Mouse (Mus musculus) regulatory T cell (primary cell): ENCODE measurements around the gene Lmo1.

Experiments
- in situ Hi-C: fragments of 300-600 bp; cut with MboI, MseI; formaldehyde crosslinking; loops from one replicate; pipeline ENCODE4 v1.15.1; 2025; ENCODE audit warnings: high pct_unique_total_duplicates

Lmo1 gene

GRCm38 (mm10) chr7:109174949-109175669 lies at the start of gene Lmo1:
Gene Lmo1 (minus strand): TSS chr7:109175207.
- in situ Hi-C loops = no loop called here

DNA sequence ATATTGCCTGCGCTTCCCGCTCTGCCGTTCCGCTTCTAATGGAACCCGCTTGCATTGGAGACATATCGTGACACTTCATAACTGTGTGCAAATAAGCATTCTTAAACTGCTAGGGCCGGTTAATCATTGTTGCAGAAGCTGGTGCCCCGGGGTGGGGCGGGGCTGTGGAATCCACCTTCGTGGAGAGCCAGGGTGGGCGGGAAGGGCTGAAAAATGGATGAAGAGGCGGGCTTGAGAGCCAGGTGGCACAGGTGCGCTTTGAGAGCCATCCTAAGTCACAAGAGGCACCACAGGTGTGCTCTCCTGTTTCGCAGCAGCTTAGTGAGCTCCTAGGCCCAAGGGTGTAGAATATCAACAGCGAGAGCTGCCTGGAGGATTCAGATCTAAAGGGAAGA lies 46.7 kb upstream of the Lmo1 start:
- in situ Hi-C loops = no loop called here

DNA sequence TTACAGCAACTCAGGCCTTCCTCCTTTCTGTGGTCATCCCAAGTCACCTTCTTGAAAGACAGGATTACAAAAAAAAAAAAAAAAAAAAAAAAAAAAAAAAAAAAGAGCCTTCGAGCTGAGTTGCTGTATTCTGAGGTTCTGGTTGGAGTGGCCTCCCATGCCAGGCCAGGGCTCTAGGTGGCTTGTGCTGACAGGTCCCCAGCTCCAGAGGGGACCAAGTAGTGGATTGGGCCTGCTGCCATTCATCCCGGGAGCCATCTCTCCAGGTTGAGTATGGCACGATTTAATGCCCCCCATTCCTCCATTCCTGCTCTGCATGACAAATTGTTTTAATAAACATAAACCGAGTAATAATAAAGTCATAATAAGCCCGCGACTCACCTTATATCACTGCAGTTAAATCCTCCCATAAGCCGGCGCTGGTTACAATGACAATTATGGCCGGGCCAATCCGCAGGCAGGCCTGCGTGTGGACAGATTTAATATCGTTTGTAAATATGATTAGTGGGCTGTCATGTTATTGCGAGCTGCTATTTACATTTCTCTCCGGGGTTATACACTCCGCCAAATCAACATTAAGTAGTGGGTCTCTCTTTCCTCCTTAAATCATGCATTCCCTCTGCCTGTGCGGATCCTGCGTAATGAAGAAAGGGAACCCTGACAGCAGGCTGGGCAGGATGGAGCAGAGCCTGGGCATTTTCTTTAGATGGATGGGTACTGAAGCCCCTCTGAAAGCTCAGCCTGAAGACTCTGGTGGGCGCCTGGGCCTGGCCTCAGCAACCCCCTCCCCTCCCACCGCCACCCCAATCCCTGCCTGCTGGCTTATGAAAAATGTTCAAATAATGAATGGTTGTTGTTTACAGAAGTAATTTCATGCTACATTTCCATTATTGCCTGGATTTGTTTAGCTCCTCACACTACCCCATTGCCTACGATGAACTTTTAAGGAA lies 46.0 kb upstream of the Lmo1 start:
- in situ Hi-C loops = no loop called here

DNA sequence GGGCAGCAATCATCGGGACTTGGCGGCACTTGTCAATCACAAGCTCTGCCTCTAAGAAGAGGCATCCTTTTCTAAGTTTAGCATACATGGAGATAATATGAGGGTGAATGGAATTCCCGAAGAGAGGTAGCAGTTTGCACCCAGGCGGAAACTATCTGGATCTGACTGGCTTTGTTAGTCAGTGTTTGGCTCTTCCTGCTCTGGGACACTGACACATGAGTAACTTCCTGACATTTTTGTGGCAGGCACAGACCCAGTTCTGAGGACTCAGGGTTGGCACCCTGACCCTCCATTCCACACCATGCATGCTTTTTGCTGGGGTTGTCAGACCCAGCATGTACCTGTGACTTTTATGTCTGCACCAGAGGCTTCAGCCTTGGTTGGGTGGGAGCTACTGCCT lies 45.0 kb upstream of the Lmo1 start:
- in situ Hi-C loops = no loop called here

- in situ Hi-C loops = loop anchor here (5.0 kb wide), 1 partner anchor 82 kb away; no protein-coding TSS in a partner anchor
Measured at GRCm38 (mm10) chr7:109218977-109219271, 43.9 kb upstream of the Lmo1 start.

DNA sequence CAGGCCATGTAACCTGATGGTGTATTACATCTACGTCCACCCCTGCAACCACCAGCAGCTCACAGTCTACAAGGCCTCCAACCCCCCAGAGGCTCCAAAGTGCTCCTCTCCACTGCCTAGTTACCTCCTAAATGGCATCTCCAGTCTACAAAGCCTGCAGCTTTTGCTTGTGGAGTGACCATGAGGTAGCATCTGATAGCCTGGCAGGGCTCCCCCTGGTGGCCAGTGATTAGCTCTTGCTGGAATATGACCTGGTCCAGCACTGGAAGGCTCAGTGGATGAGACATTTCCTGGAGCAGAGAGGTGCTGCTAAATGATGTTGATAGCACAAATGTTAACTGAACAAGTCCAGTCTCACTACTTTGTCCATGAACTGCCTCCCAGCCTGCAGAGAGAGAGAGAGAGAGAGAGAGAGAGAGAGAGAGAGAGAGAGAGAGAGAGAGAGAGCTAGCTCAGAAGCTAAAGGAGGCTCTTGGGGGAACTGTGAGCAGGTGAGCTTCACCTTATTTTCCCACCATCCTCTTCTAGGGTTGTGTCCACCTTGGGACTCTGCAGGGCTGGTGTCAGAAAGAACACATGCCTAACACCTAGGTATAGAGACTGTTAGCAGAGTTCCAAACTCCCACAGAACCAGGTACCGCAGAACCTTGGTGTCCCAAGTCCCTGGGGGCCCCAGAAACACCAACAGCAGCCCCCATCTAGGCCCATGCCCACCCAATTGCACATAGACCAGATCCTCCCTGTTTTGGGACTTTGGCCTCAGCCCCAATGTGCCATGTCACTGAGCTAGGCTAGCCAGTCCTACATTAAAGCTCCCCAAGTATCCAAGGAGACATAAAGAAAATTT lies 43.3 kb upstream of the Lmo1 start:
- in situ Hi-C loops = loop anchor here (5.0 kb wide), 1 partner anchor 81 kb away; no protein-coding TSS in a partner anchor

GRCm38 (mm10) chr7:109209804-109210203 lies 34.8 kb upstream of the Lmo1 start:
- in situ Hi-C loops = no loop called here

DNA sequence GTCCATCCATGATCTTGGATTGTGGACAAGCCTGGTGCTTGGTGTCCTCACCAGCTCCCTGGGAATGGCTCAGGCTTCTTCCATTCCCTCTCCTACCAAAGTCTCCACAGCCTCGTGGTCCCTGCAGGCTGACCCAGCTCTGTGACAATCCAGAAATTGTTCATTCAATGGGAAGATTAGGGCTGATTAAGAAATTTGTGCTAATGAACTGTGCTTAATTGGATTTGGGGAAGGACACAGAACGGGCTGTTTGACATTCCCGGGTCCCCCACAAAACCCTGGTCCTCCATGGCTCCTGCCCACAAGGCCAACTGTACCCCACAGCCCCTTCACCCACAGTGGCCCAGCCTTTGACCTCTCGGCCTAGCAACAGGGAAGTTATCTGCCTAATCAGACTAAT lies 32.8 kb upstream of the Lmo1 start:
- in situ Hi-C loops = no loop called here

- in situ Hi-C loops = no loop called here
Measured at GRCm38 (mm10) chr7:109206358-109206757, 31.4 kb upstream of the Lmo1 start.

GRCm38 (mm10) chr7:109203140-109203539 lies 28.1 kb upstream of the Lmo1 start:
- in situ Hi-C loops = no loop called here

DNA sequence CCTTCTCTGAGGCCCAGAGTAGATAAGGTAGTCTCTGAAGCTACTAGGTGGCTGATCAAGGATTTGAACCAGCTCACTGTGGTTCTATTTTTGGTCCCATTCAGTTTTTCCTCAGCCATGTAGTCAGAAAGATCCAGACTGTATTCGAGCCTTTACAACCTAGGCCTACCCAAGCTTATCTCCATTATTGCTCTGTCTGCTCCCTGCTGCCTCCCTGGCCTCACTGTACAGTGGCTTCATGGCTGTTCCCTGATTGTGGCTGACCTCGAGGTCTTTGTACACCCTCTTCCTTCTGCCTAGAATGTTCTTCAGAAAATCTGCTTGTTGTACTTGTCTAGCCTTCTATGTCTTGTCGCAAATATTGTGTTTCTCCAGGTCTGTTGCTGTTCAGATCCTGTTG lies 25.6 kb upstream of the Lmo1 start:
- in situ Hi-C loops = no loop called here

GRCm38 (mm10) chr7:109197161-109197650 lies 22.2 kb upstream of the Lmo1 start:
- in situ Hi-C loops = no loop called here

DNA sequence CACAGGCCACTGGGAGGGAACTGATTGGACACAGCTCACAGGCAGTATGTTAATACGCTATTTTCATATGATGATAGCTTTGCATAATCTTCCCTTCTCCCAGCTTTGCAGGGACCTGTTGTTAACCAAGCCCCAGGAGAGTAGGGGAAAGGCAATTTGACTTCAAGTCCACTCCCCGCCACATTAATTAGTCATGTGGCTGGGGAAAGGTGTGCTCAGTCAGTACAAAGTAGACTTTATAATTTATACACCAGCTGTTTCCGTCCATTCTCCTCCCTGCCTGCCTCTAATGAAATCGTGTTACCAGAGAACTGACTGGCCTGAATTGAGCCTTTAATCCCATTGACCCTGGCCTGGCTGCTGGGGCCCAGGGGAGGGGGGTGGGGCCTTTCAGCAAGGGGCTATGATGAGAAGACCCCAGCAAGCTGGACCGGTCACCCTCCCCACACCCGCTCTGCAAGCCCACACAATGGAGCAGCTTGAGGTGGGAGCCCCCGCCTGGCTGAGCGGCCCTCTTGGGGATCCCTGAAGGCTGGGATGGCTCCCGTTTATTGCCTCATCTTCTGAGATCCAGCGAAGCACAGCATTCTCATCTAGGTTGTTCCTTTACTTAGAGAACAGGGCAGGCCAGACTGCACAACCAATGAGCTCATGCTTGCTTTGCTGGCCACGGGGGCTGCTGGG lies 21.5 kb upstream of the Lmo1 start:
- in situ Hi-C loops = no loop called here

DNA sequence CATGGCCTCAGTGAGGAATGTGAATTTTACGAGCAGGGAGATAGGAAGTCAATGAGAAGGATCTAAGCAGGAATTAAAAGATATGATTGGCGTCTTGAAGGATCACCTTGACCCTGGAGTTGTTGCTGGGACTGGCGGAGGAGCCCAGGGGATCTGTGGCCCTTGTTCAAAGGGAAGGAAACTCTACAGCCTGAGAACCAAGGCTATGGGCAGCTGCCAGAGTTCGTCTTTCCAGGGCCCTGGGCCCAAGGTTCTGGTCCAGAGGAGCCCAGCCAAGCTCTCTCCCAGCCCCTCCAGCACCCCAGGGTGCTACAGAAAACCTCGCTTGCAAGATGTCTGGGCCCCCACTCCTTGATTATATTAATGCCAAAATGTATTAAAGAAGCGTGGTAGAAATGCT lies 21.0 kb upstream of the Lmo1 start:
- in situ Hi-C loops = no loop called here

DNA sequence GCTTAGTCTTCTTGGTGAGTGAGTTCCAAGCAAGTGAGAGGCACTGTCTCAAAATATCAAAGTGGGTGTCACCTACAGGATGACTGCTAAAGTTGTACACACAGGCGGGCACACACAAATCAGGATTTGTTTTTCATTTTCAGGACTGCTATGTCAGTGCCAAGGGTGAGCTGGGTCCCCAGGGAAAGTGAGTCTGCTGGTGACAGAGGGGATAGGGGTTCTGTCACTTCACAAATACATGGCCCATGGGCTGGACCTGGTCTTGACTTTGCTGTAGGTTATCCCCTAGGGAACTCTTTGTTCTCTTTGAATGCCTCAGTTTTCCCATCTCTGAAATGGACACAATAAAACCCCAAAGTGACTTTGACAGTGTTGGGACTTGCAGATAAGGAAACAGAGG lies 19.8 kb upstream of the Lmo1 start:
- in situ Hi-C loops = no loop called here

DNA sequence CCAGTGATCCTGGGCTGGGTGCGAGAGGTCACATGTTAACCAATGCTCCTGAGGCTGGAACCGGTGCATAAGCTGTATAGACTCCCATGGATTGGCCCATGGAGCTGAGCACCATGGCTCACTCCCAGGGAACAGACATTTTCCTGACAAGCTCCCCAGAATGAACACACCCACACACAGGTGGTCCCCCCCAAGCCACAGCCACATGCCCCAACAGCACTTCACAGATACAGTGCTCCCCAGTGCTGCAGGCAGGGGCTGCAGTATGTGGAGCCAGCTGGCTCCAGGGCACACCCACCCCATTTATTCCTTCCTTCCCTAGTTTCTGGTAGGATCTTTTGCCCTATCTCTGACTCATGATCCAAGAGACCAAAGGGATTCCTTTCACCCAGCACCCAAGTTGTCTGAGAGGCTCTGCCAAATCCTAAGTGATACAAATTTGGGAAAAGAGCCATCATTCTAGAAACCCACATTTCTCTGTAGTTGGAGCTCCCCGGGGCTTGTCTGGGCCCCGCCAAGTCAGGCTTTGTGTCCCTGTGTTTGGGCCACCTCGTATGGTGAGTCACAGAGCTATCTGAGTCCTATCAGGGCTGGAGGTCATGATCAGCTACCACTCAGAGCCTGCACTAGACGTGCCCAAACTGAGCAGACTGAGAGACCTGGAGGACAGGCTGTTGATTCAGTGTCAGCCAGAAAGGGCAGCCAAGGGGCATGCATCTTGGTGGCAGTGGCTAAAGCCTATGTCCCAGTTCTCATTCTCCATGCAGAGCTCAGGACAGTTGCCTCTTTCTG lies 12.4 kb upstream of the Lmo1 start:
- in situ Hi-C loops = no loop called here

DNA sequence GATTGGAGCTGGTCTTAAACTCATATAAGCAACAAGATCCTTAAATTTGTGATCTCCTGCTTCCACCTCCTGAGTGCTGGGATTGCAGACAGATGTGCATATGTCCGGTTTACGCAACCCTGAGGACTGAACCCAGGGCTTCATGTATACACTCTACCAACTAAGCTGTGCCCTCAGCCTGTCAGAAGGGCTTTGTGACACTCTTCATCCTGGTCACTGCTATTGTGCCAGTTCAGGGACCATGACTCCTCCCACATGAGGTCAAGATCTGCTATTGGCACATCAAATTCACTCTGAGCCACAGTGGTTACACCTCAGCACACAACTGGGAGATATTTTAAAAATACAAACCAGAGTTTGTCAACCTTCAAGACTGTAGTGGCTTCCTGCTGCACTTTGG lies 11.0 kb upstream of the Lmo1 start:
- in situ Hi-C loops = no loop called here

GRCm38 (mm10) chr7:109185564-109185963 lies 10.6 kb upstream of the Lmo1 start:
- in situ Hi-C loops = no loop called here

DNA sequence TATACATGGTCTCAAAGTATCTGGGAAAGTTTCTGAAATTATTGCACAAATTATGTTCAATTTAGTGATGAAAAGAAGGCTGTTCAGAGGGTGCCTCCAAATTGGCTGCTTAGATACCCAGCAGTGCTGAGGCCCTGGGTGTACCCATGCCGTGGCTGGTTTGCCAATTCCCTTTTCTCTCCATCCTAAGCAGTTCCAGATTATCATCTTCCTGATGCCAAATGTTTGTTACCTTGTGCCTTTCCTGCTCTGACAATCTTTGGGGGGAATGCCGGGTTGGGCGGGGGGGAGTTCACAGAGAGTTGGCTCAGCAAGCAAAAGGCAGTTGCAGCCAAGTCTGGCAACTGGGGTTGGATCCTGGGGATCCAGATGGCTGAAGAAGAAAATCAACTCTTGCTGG lies 1.7 kb upstream of the Lmo1 start:
- in situ Hi-C loops = no loop called here
